Mouse (Mus musculus) cerebellum, adult 9-11 months (tissue): ENCODE measurements around the gene Adgra1.

ENCODE experiments used
- DNase-seq: peaks from one replicate; pipeline ENCODE4 v3.0.0; 2022

Adgra1 gene

GRCm38 (mm10) chr7:139909469-139909868, 75.5 kb downstream of the Adgra1 start:
- DNase-seq = no peak

- peak; percentile 64 for DNase-seq
Measured at GRCm38 (mm10) chr7:139910204-139910835, 76.3 kb downstream of the Adgra1 start.

GRCm38 (mm10) chr7:139914141-139915047, 80.4 kb downstream of the Adgra1 start:
- DNase-seq = peak; percentile 24

GRCm38 (mm10) chr7:139915646-139916257, 81.8 kb downstream of the Adgra1 start:
- no peak for DNase-seq

GRCm38 (mm10) chr7:139916345-139916744, 82.4 kb downstream of the Adgra1 start:
- DNase-seq = no peak

- peak; percentile 58 for DNase-seq
Measured at GRCm38 (mm10) chr7:139918262-139918661, 84.3 kb downstream of the Adgra1 start.
